Mouse (Mus musculus): ENCODE measurements around the gene Osbpl7. TPM values are rescaled to one million over a fixed set of nuclear protein-coding genes. Genes with fewer than 3 reads are reported as not detected.
A peak's percentile ranks its signal among the peaks of the same experiment; 100 is the strongest.

The Osbpl7 gene
- polyA plus RNA-seq, 1 experiment: 17.7 TPM

GRCm38 (mm10) chr11:97019345-97019708 lies 31.1 kb upstream of the Osbpl7 start:
- WGBS: 17% methylated on average over 13 of the region's 13 CpGs
- H3K4me3 ChIP-seq (replicated peaks; ENCODE audit: control insufficient read depth, low read depth, low read length): no peak overlapping the region
- no peak for TF ChIP-seq CTCF (IDR thresholded peaks at IDR 0.05; ENCODE audit: control insufficient read depth, insufficient read depth, low read length)
- TF ChIP-seq POLR2A (IDR thresholded peaks at IDR 0.05; ENCODE audit: borderline replicate concordance, control insufficient read depth, low read depth, low read length): no peak
- no peak overlapping the region for H3K27ac ChIP-seq (ENCODE audit: control insufficient read depth, insufficient read depth, low read depth, low read length, poor library complexity)
- H3K4me1 ChIP-seq (ENCODE audit: control insufficient read depth, insufficient read depth, low read length): no peaks in the 10 kb centered on the region

DNA sequence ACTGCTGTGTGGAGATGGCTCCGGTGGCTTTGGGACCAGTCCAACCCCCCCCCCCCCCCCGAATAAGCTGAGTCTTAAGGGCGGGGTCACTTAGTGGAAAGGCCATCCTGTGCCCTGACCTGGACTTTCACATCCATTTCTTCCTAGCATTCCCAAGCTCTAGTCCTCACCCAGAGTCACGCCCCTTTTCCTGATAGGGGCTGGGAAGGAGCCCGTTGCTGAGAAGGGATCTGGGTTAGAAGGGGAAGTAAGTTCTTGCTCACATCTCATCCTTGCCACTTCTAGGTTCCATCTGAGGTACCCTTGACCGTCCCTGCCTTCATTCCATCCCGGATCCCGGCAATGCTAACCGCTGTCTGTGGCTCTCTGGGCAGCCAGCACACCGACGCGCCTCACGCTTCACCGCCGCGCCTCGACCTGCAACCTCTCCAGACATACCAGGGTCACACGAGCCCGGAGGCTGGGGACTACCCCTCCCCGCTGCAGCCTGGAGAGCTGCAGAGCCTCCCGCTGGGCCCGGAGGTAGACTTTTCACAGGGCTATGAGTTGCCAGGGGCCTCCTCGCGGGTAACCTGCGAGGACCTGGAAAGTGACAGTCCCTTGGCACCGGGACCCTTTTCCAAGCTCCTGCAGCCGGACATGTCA lies 29.2 kb upstream of the Osbpl7 start:
- no peak for TF ChIP-seq CTCF (IDR thresholded peaks at IDR 0.05; ENCODE audit: control insufficient read depth, insufficient read depth, low read length)
- no peak for TF ChIP-seq POLR2A (IDR thresholded peaks at IDR 0.05; ENCODE audit: borderline replicate concordance, control insufficient read depth, low read depth, low read length)

DNA sequence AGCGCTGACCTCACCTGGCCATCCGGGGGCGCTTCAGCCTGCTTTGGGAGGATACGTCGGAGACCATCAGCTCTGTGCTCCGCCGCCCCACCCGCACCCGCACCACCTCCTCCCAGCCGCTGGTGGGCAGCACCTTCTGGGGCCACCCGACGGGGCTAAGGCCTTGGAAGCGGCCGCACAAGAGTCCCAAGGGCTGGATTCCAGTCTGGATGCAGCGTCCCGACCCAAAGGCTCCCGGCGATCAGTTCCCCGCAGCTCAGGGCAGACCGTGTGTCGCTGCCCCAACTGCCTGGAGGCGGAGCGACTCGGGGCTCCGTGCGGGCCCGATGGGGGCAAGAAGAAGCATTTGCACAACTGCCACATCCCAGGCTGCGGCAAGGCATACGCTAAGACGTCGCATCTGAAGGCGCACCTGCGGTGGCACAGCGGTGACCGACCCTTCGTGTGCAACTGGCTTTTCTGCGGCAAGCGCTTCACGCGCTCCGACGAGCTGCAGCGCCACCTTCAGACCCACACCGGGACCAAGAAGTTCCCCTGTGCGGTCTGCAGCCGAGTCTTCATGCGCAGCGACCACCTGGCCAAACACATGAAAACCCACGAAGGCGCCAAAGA lies 28.4 kb upstream of the Osbpl7 start:
- 1% methylated on average over 50 of the region's 50 CpGs for WGBS
- no peaks in the 10 kb centered on the region; the same call in 1 of the 2 replicates for H3K4me1 ChIP-seq (ENCODE audit: control insufficient read depth, insufficient read depth, low read length)
- peak; percentile 80 for TF ChIP-seq CTCF (IDR thresholded peaks at IDR 0.05; ENCODE audit: control insufficient read depth, insufficient read depth, low read length)
- TF ChIP-seq POLR2A (IDR thresholded peaks at IDR 0.05; ENCODE audit: borderline replicate concordance, control insufficient read depth, low read depth, low read length): peak; percentile 33; the same call in 1 of the 2 replicates

More for the DNA sequence above, 29.2 kb upstream of the Osbpl7 start:
- Histone ChIP-seq H3K4me3 (replicated peaks; ENCODE audit: control insufficient read depth, low read depth, low read length) (no peak overlapping the region), H3K27ac (ENCODE audit: control insufficient read depth, insufficient read depth, low read depth, low read length, poor library complexity) (no peak overlapping the region), H3K4me1 (ENCODE audit: control insufficient read depth, insufficient read depth, low read length) (no peaks in the 10 kb centered on the region; the same call in 1 of the 2 replicates)
- 3% methylated on average over 27 of the region's 27 CpGs for WGBS

DNA sequence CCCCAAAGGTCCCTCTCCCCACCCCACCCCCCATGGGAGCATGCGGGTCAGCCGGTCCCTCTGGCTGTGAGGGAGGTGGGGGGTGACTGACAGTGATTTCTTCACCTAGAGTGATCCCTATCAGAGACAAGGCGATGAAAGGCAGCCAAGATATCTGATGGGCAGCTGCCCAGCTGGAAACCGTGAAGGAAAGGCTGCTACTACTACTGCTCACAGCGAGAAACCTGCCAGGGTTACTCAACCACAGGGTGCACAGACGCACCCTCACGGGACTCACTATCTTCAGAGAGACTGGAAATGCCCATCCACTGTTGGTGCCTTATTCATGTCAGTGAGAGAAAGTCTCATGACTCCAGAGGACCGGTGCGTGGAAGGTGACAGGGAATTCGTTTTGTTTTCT lies 25.5 kb upstream of the Osbpl7 start:
- H3K4me1 ChIP-seq (ENCODE audit: control insufficient read depth, insufficient read depth, low read length): no peaks in the 10 kb centered on the region; the same call in 1 of the 2 replicates
- no peak overlapping the region for H3K27ac ChIP-seq (ENCODE audit: control insufficient read depth, insufficient read depth, low read depth, low read length, poor library complexity)
- no peak overlapping the region for H3K4me3 ChIP-seq (replicated peaks; ENCODE audit: control insufficient read depth, low read depth, low read length)
- TF ChIP-seq CTCF (IDR thresholded peaks at IDR 0.05; ENCODE audit: control insufficient read depth, insufficient read depth, low read length) (no peak), POLR2A (IDR thresholded peaks at IDR 0.05; ENCODE audit: borderline replicate concordance, control insufficient read depth, low read depth, low read length) (no peak)
- 69% methylated on average over 10 of the region's 10 CpGs for WGBS

More for the DNA sequence above, 28.4 kb upstream of the Osbpl7 start:
- peak overlapping the region; percentile 69 for H3K4me3 ChIP-seq (replicated peaks; ENCODE audit: control insufficient read depth, low read depth, low read length)
- H3K27ac ChIP-seq (ENCODE audit: control insufficient read depth, insufficient read depth, low read depth, low read length, poor library complexity): no peak overlapping the region

DNA sequence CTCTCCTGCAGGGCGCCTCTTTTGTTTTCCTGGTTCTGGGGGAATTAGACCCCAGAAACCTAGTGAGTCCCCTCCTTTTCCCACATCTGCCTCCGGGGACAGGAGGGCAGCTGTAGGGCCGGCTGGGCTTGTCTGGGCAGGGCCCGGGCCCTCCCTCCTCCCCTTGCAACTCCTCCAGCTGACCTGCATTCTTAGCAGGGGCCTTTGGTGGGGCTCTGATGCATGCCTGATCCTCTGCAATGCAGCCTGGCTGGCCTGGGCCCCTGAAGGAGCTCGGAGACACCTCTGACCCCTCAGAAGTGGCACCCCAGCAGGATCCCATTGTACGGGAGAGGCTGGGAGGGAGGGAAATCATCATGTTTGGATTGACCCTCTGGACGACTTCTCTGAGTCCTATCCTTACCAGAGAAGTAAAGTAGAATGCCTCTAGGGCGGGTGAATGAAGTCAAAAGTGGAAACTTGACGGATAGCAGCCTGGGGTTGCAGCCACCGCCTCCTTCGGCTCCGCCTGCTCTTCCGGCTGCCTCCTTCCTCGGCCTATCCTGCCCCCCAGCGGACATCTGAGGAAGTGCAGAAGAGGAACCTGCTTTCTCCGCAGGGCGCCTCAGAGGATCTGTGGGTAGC lies 24.6 kb upstream of the Osbpl7 start:
- 7% methylated on average over 17 of the region's 17 CpGs for WGBS
- no peak overlapping the region for H3K4me3 ChIP-seq (replicated peaks; ENCODE audit: control insufficient read depth, low read depth, low read length)
- TF ChIP-seq POLR2A (IDR thresholded peaks at IDR 0.05; ENCODE audit: borderline replicate concordance, control insufficient read depth, low read depth, low read length) (peak; percentile 46; the same call in 1 of the 2 replicates), CTCF (IDR thresholded peaks at IDR 0.05; ENCODE audit: control insufficient read depth, insufficient read depth, low read length) (peak; percentile 95)
- peak overlapping the region; percentile 20; the same call in 1 of the 2 replicates for H3K27ac ChIP-seq (ENCODE audit: control insufficient read depth, insufficient read depth, low read depth, low read length, poor library complexity)
- peaks cover 2% of the 10 kb centered on the region; the same call in 1 of the 2 replicates for H3K4me1 ChIP-seq (ENCODE audit: control insufficient read depth, insufficient read depth, low read length)

- peak within 1 kb of the TSS; percentile 67 for H3K4me3 ChIP-seq (replicated peaks; ENCODE audit: control insufficient read depth, low read depth, low read length)
- TF ChIP-seq CTCF (IDR thresholded peaks at IDR 0.05; ENCODE audit: control insufficient read depth, insufficient read depth, low read length) (peak; percentile 84), POLR2A (IDR thresholded peaks at IDR 0.05; ENCODE audit: borderline replicate concordance, control insufficient read depth, low read depth, low read length) (no peak)
- WGBS: under 1% methylated on average over 25 of the region's 25 CpGs
- H3K4me1 ChIP-seq (ENCODE audit: control insufficient read depth, insufficient read depth, low read length): peaks cover 2% of the 10 kb centered on the region; the same call in 1 of the 2 replicates
- H3K27ac ChIP-seq (ENCODE audit: control insufficient read depth, insufficient read depth, low read depth, low read length, poor library complexity): no peak within 1 kb of the TSS; the same call in 1 of the 2 replicates
Measured at GRCm38 (mm10) chr11:97029686-97030417, 20.6 kb upstream of the Osbpl7 start, which contains the start of gene Scrn2. Gene Scrn2 (plus strand): TSS chr11:97029938.

DNA sequence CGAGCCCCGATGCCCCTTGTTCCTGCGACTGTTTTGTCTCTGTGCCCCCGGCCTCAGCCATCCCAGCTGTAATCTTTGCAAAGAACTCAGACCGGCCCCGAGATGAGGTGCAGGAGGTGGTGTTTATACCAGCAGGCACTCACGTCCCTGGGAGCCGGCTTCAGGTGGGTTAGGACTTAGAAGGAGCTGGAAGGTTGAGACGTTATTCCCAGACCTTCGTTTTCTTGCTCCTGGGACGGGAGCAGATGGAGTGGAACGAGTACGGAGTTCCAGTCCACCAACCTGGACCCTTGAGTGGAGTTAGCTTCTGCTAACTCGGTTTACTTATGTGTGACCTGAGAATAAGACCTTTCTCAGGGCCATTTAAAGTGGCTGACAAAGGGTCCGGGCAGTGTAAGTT lies 20.0 kb upstream of the Osbpl7 start:
- peaks cover 2% of the 10 kb centered on the region; the same call in 1 of the 2 replicates for H3K4me1 ChIP-seq (ENCODE audit: control insufficient read depth, insufficient read depth, low read length)
- 20% methylated on average over 15 of the region's 15 CpGs for WGBS
- TF ChIP-seq CTCF (IDR thresholded peaks at IDR 0.05; ENCODE audit: control insufficient read depth, insufficient read depth, low read length) (no peak), POLR2A (IDR thresholded peaks at IDR 0.05; ENCODE audit: borderline replicate concordance, control insufficient read depth, low read depth, low read length) (no peak)
- H3K4me3 ChIP-seq (replicated peaks; ENCODE audit: control insufficient read depth, low read depth, low read length): peak overlapping the region; percentile 67
- H3K27ac ChIP-seq (ENCODE audit: control insufficient read depth, insufficient read depth, low read depth, low read length, poor library complexity): no peak overlapping the region
